Mouse (Mus musculus): Measurements from ENCODE around the gene 2310039H08Rik.

The 2310039H08Rik gene

GRCm38 (mm10) chr17:46809131-46809830 lies 36.8 kb downstream of the 2310039H08Rik start:
- no peak for DNase-seq (ENCODE audit: low spot score)

GRCm38 (mm10) chr17:46810672-46811071 lies 38.2 kb downstream of the 2310039H08Rik start:
- no peak for DNase-seq (ENCODE audit: low spot score)

- DNase-seq (ENCODE audit: low spot score), result no peak
Observed at GRCm38 (mm10) chr17:46812442-46812841, 40.0 kb downstream of the 2310039H08Rik start.

GRCm38 (mm10) chr17:46813637-46814036 lies 41.2 kb downstream of the 2310039H08Rik start:
- no peak for DNase-seq (ENCODE audit: low spot score)

GRCm38 (mm10) chr17:46814497-46814896 lies 42.1 kb downstream of the 2310039H08Rik start:
- DNase-seq (ENCODE audit: low spot score), result no peak

GRCm38 (mm10) chr17:46816306-46816705 lies 43.9 kb downstream of the 2310039H08Rik start:
- DNase-seq (ENCODE audit: low spot score), result no peak

- no peak for DNase-seq (ENCODE audit: low spot score)
Observed at GRCm38 (mm10) chr17:46817734-46818158, 45.3 kb downstream of the 2310039H08Rik start.

- no peak for DNase-seq (ENCODE audit: low spot score)
Observed at GRCm38 (mm10) chr17:46820628-46821027, 48.2 kb downstream of the 2310039H08Rik start.
